Comparison of ENCODE assay signal across 8 mouse cellular contexts in genomic region chr11:69046395-69046774, GRCm38 (mm10). TPM values are rescaled to one million over a fixed set of nuclear protein-coding genes. Genes with fewer than 3 reads are reported as not detected.
DNase-seq lines count a peak whose midpoint lies in the region; ATAC-seq and TF ChIP-seq lines count a peak whose summit lies in the region.

No protein-coding gene starts in this region.

- no peak for DNase-seq in heart, adult 9 months (ENCODE audit: low spot score in 2 of 2)
- DNase-seq in cerebellum, postnatal 14 days, result no peak
- DNase-seq in right cerebral cortex, adult 18-20 months, result no peak
- no peak for DNase-seq in urinary bladder, adult 2 months (ENCODE audit: low spot score)

- peaks cover 28% of the 10 kb centered on the region for H3K4me1 ChIP-seq in heart, embryonic 15.5 days (replicated peaks)
- peaks cover 1% of the 10 kb centered on the region; the same call in 1 of the 2 replicates for H3K4me1 ChIP-seq in bone marrow, adult 2 months (ENCODE audit: control insufficient read depth, insufficient read depth, low read length)
- peaks cover 14% of the 10 kb centered on the region for H3K4me1 ChIP-seq in hindbrain, embryonic 12.5 days
- H3K4me1 ChIP-seq in midbrain, embryonic 13.5 days (replicated peaks), result peaks cover 31% of the 10 kb centered on the region

- peak overlapping the region; percentile 87 for H3K4me2 ChIP-seq in heart, embryonic 15.5 days
- H3K4me2 ChIP-seq in hindbrain, embryonic 12.5 days (replicated peaks), result peak overlapping the region; percentile 79
- peak overlapping the region; percentile 93 for H3K4me2 ChIP-seq in midbrain, embryonic 13.5 days (replicated peaks)

- no peak for TF ChIP-seq CTCF in bone marrow, adult 2 months (IDR thresholded peaks at IDR 0.05; ENCODE audit: control insufficient read depth, insufficient read depth, low read length)

- WGBS in heart, embryonic 15.5 days, result 8% methylated on average over 9 of the region's 9 CpGs
- WGBS in bone marrow, adult 2 months, result 21% methylated on average over 9 of the region's 9 CpGs
- WGBS in hindbrain, embryonic 12.5 days, result 13% methylated on average over 9 of the region's 9 CpGs
- WGBS in midbrain, embryonic 13.5 days, result 21% methylated on average over 9 of the region's 9 CpGs

- no peaks in the 10 kb centered on the region for H3K27me3 ChIP-seq in heart, embryonic 15.5 days
- no peaks in the 10 kb centered on the region for H3K27me3 ChIP-seq in hindbrain, embryonic 12.5 days
- H3K27me3 ChIP-seq in midbrain, embryonic 13.5 days, result no peaks in the 10 kb centered on the region

- peak overlapping the region; percentile 76 for H3K9ac ChIP-seq in heart, embryonic 15.5 days
- H3K9ac ChIP-seq in hindbrain, embryonic 12.5 days, result peak overlapping the region; percentile 56
- H3K9ac ChIP-seq in midbrain, embryonic 13.5 days (replicated peaks), result peak overlapping the region; percentile 63

- no peak for ATAC-seq in heart, embryonic 15.5 days (replicated peaks; ENCODE audit: insufficient number of reproducible peaks, insufficient read depth, low FRiP score, low read depth)
- ATAC-seq in hindbrain, embryonic 12.5 days (ENCODE audit: low FRiP score), result no peak
- ATAC-seq in midbrain, embryonic 13.5 days, result no peak

- peak overlapping the region; percentile 98 for H3K4me3 ChIP-seq in heart, embryonic 15.5 days
- H3K4me3 ChIP-seq in bone marrow, adult 2 months (replicated peaks; ENCODE audit: control insufficient read depth, low read depth, low read length), result peak overlapping the region; percentile 85
- peak overlapping the region; percentile 70 for H3K4me3 ChIP-seq in hindbrain, embryonic 12.5 days
- peak overlapping the region; percentile 62 for H3K4me3 ChIP-seq in midbrain, embryonic 13.5 days (replicated peaks)

- no peaks in the 10 kb centered on the region for H3K9me3 ChIP-seq in heart, embryonic 15.5 days (replicated peaks)
- no peaks in the 10 kb centered on the region for H3K9me3 ChIP-seq in hindbrain, embryonic 12.5 days (replicated peaks)
- H3K9me3 ChIP-seq in midbrain, embryonic 13.5 days, result no peaks in the 10 kb centered on the region

- H3K27ac ChIP-seq in heart, embryonic 15.5 days, result peak overlapping the region; percentile 92
- H3K27ac ChIP-seq in bone marrow, adult 2 months (ENCODE audit: control insufficient read depth, insufficient read depth, low read depth, low read length, poor library complexity), result no peak overlapping the region
- H3K27ac ChIP-seq in hindbrain, embryonic 12.5 days, result no peak overlapping the region
- no peak overlapping the region for H3K27ac ChIP-seq in midbrain, embryonic 13.5 days

- TF ChIP-seq POLR2A in bone marrow, adult 2 months (IDR thresholded peaks at IDR 0.05; ENCODE audit: borderline replicate concordance, control insufficient read depth, low read depth, low read length), result no peak

- H3K36me3 ChIP-seq in heart, embryonic 15.5 days, result peaks cover 32% of the 10 kb centered on the region
- H3K36me3 ChIP-seq in hindbrain, embryonic 12.5 days, result peaks cover 23% of the 10 kb centered on the region; the same call in 1 of the 2 replicates
- H3K36me3 ChIP-seq in midbrain, embryonic 13.5 days, result peaks cover 20% of the 10 kb centered on the region

RNA-seq across cellular contexts. Expression of gene Aurkb, which starts 0.9 kb away (rescaled TPM):
- 64.3 and 92.4 TPM in 2 replicates for polyA plus RNA-seq in heart, embryonic 15.5 days (2015; fragmentation: Nextera tagmentation; extraction: Ambion mirVana)
- 53.2 and 100 TPM in 2 replicates for polyA plus RNA-seq in bone marrow, adult 2 months (2011; ENCODE audit: insufficient read depth, insufficient read length, low replicate concordance, missing spikeins)
- polyA plus RNA-seq in hindbrain, embryonic 12.5 days (2016; fragmentation: Nextera tagmentation; extraction: Ambion mirVana), result 95.5 and 100 TPM in 2 replicates
- polyA plus RNA-seq in midbrain, embryonic 13.5 days (2015; fragmentation: Nextera tagmentation; extraction: Ambion mirVana), result 61.3 and 62.6 TPM in 2 replicates
- 3.6 and 4.1 TPM in 2 replicates for polyA plus RNA-seq in urinary bladder, adult 2 months (2012; rRNA removed)

RNA-seq across cellular contexts. Expression of gene Borcs6, which starts 13.1 kb away (rescaled TPM):
- 10.5 and 11.7 TPM in 2 replicates for polyA plus RNA-seq in heart, embryonic 15.5 days (2015; fragmentation: Nextera tagmentation; extraction: Ambion mirVana)
- 16.4 and 18.4 TPM in 2 replicates for polyA plus RNA-seq in bone marrow, adult 2 months (2011; ENCODE audit: insufficient read depth, insufficient read length, low replicate concordance, missing spikeins)
- 15.8 and 16.6 TPM in 2 replicates for polyA plus RNA-seq in hindbrain, embryonic 12.5 days (2016; fragmentation: Nextera tagmentation; extraction: Ambion mirVana)
- 11.3 and 13.5 TPM in 2 replicates for polyA plus RNA-seq in midbrain, embryonic 13.5 days (2015; fragmentation: Nextera tagmentation; extraction: Ambion mirVana)
- polyA plus RNA-seq in urinary bladder, adult 2 months (2012; rRNA removed), result 18.0 and 19.4 TPM in 2 replicates

RNA-seq across cellular contexts. Expression of gene Tmem107, which starts 24.2 kb away (rescaled TPM):
- 37.0 and 40.9 TPM in 2 replicates for polyA plus RNA-seq in heart, embryonic 15.5 days (2015; fragmentation: Nextera tagmentation; extraction: Ambion mirVana)
- 16.3 and 31.0 TPM in 2 replicates for polyA plus RNA-seq in bone marrow, adult 2 months (2011; ENCODE audit: insufficient read depth, insufficient read length, low replicate concordance, missing spikeins)
- 39.4 and 45.1 TPM in 2 replicates for polyA plus RNA-seq in hindbrain, embryonic 12.5 days (2016; fragmentation: Nextera tagmentation; extraction: Ambion mirVana)
- 31.7 and 42.5 TPM in 2 replicates for polyA plus RNA-seq in midbrain, embryonic 13.5 days (2015; fragmentation: Nextera tagmentation; extraction: Ambion mirVana)
- 17.9 and 25.8 TPM in 2 replicates for polyA plus RNA-seq in urinary bladder, adult 2 months (2012; rRNA removed)

RNA-seq across cellular contexts. Expression of gene Ctc1, which starts 30.7 kb away (rescaled TPM):
- polyA plus RNA-seq in heart, embryonic 15.5 days (2015; fragmentation: Nextera tagmentation; extraction: Ambion mirVana), result 38.3 and 47.5 TPM in 2 replicates
- 19.0 and 38.1 TPM in 2 replicates for polyA plus RNA-seq in bone marrow, adult 2 months (2011; ENCODE audit: insufficient read depth, insufficient read length, low replicate concordance, missing spikeins)
- 64.8 and 66.4 TPM in 2 replicates for polyA plus RNA-seq in hindbrain, embryonic 12.5 days (2016; fragmentation: Nextera tagmentation; extraction: Ambion mirVana)
- 51.2 and 58.8 TPM in 2 replicates for polyA plus RNA-seq in midbrain, embryonic 13.5 days (2015; fragmentation: Nextera tagmentation; extraction: Ambion mirVana)
- 26.3 and 29.0 TPM in 2 replicates for polyA plus RNA-seq in urinary bladder, adult 2 months (2012; rRNA removed)

RNA-seq across cellular contexts. Expression of gene Pfas, which starts 38.1 kb away (rescaled TPM):
- 14.9 and 18.7 TPM in 2 replicates for polyA plus RNA-seq in heart, embryonic 15.5 days (2015; fragmentation: Nextera tagmentation; extraction: Ambion mirVana)
- 26.1 and 34.4 TPM in 2 replicates for polyA plus RNA-seq in bone marrow, adult 2 months (2011; ENCODE audit: insufficient read depth, insufficient read length, low replicate concordance, missing spikeins)
- 27.8 and 31.0 TPM in 2 replicates for polyA plus RNA-seq in hindbrain, embryonic 12.5 days (2016; fragmentation: Nextera tagmentation; extraction: Ambion mirVana)
- 25.7 and 26.0 TPM in 2 replicates for polyA plus RNA-seq in midbrain, embryonic 13.5 days (2015; fragmentation: Nextera tagmentation; extraction: Ambion mirVana)
- polyA plus RNA-seq in urinary bladder, adult 2 months (2012; rRNA removed), result 9.3 and 11.1 TPM in 2 replicates

Comparison
In these comparisons a context has a peak if more than half of its experiments do, and no peak if none do; other contexts are left out.
1. RNA of gene Aurkb, which starts 0.9 kb away (polyA plus RNA-seq): 95.5 to 100 TPM in hindbrain, embryonic 12.5 days, 53.2 to 100 TPM in bone marrow, adult 2 months, 64.3 to 92.4 TPM in heart, embryonic 15.5 days and 61.3 to 62.6 TPM in midbrain, embryonic 13.5 days; 3.6 to 4.1 TPM in urinary bladder, adult 2 months; every median in the first group is over 10 times any median in the second.
2. Peak in every context shown above with its lines, with median percentiles within 50 percentile points of each other: H3K4me2 ChIP-seq, H3K4me3 ChIP-seq and H3K9ac ChIP-seq.